Mouse (Mus musculus): ENCODE results near the gene F830045P16Rik. TPM values are rescaled to one million over a fixed set of nuclear protein-coding genes. Genes with fewer than 3 reads are reported as not detected.

The F830045P16Rik gene
- 1 to 10 TPM in 7 of 26 experiments, under 1 TPM in 14, not detected in 5; 0.25 to 2.4 (median 0.87) TPM for total RNA-seq (2018; cell fraction: chromatin; rRNA removed)
- 1 to 10 TPM in 12 of 26 experiments, under 1 TPM in 14; 0.43 to 2.0 (median 0.90) TPM for total RNA-seq (2018; cell fraction: cytosol; rRNA removed)
- total RNA-seq (2018; cell fraction: nucleus; rRNA removed) = 1 to 10 TPM in 14 of 26 experiments, under 1 TPM in 8, not detected in 4; 0.42 to 3.2 (median 1.1) TPM
- 0.26 to 1.1 TPM (median 0.55 TPM) in 3 replicates for polyA plus RNA-seq (2018)

DNA sequence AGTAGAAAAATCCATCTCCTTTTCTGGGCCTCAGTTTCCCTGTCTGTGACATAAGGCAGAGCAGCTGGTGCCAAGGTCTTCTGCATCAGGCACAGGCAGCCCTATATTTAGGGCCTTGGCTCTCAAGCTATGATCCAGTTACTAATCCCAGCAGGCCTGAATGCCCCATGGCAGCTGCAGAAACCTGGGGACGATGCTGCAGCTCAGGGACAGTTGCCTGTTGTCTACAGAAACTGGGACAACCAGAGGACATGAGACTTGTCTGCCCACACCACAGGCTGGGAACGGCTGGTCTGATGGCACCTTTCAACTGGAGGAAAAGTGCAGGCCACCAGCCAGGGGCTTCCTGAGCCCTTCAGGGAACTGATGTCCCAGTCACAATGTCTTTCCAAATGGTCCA is at the start of gene F830045P16Rik:
TSS of gene F830045P16Rik (minus strand) at position 226 of the 400 bp plus-strand sequence.
- Histone ChIP-seq H3K79me2 (ENCODE audit: inconsistent target) (no peaks in the 10 kb centered on the region), H3K27ac (no peak within 1 kb of the TSS), H3K36me3 (ENCODE audit: inconsistent target) (no peaks in the 10 kb centered on the region), H3K4me3 (ENCODE audit: inconsistent target) (no peak within 1 kb of the TSS)
- 100% methylated on average over 2 of the region's 2 CpGs for WGBS (ENCODE audit: missing documents)

- H3K4me3 ChIP-seq (ENCODE audit: inconsistent target) = no peak overlapping the region
- H3K27ac ChIP-seq = peak overlapping the region; percentile 88
- WGBS (ENCODE audit: missing documents) = 35% methylated on average over 9 of the region's 11 CpGs
- H3K79me2 ChIP-seq (ENCODE audit: inconsistent target) = peaks cover 9% of the 10 kb centered on the region; the same call in 1 of the 2 replicates
- no peaks in the 10 kb centered on the region for H3K36me3 ChIP-seq (ENCODE audit: inconsistent target)
Measured at GRCm38 (mm10) chr2:129585904-129586514, 49.6 kb upstream of the F830045P16Rik start.

GRCm38 (mm10) chr2:129584905-129585304 is 48.5 kb upstream of the F830045P16Rik start:
- no peaks in the 10 kb centered on the region; the same call in 1 of the 2 replicates for H3K79me2 ChIP-seq (ENCODE audit: inconsistent target)
- no peaks in the 10 kb centered on the region for H3K36me3 ChIP-seq (ENCODE audit: inconsistent target)
- H3K27ac ChIP-seq = no peak overlapping the region
- H3K4me3 ChIP-seq (ENCODE audit: inconsistent target) = no peak overlapping the region
- WGBS (ENCODE audit: missing documents) = 82% methylated on average over 1 of the region's 1 CpGs

- no peaks in the 10 kb centered on the region for H3K36me3 ChIP-seq (ENCODE audit: inconsistent target)
- 93% methylated on average over 4 of the region's 4 CpGs for WGBS (ENCODE audit: missing documents)
- H3K79me2 ChIP-seq (ENCODE audit: inconsistent target) = no peaks in the 10 kb centered on the region
- H3K27ac ChIP-seq = no peak overlapping the region
- no peak overlapping the region for H3K4me3 ChIP-seq (ENCODE audit: inconsistent target)
Measured at GRCm38 (mm10) chr2:129582261-129582660, 45.9 kb upstream of the F830045P16Rik start.

DNA sequence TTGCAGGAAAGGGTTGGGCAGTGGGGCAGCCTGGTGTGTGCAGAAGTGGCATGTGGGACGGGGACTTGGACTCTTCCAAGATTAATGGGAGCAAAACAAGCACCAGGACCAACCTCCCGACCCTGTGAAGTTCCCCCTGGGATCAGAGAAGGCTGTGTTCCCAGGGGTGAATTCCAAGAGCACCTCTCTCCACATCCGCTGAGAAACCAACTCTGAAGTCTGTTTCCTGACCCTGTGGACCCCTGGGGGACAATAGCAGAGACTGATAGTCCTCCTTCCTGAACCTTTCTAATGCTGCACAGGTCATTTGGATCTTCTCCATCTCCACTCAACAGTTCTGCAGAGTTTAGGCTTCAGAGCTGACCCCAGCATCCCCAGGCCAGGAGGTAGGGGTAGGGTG is 45.4 kb upstream of the F830045P16Rik start:
- Histone ChIP-seq H3K79me2 (ENCODE audit: inconsistent target) (no peaks in the 10 kb centered on the region), H3K4me3 (ENCODE audit: inconsistent target) (no peak overlapping the region)
- WGBS (ENCODE audit: missing documents) = 84% methylated on average over 3 of the region's 3 CpGs

GRCm38 (mm10) chr2:129580656-129581055 is 44.3 kb upstream of the F830045P16Rik start:
- H3K79me2 ChIP-seq (ENCODE audit: inconsistent target) = no peaks in the 10 kb centered on the region
- H3K27ac ChIP-seq = no peak overlapping the region
- no peaks in the 10 kb centered on the region for H3K36me3 ChIP-seq (ENCODE audit: inconsistent target)
- H3K4me3 ChIP-seq (ENCODE audit: inconsistent target) = no peak overlapping the region
- WGBS (ENCODE audit: missing documents) = 77% methylated on average over 4 of the region's 4 CpGs

More for the DNA sequence above, 45.4 kb upstream of the F830045P16Rik start:
- no peak overlapping the region for H3K27ac ChIP-seq
- no peaks in the 10 kb centered on the region for H3K36me3 ChIP-seq (ENCODE audit: inconsistent target)

DNA sequence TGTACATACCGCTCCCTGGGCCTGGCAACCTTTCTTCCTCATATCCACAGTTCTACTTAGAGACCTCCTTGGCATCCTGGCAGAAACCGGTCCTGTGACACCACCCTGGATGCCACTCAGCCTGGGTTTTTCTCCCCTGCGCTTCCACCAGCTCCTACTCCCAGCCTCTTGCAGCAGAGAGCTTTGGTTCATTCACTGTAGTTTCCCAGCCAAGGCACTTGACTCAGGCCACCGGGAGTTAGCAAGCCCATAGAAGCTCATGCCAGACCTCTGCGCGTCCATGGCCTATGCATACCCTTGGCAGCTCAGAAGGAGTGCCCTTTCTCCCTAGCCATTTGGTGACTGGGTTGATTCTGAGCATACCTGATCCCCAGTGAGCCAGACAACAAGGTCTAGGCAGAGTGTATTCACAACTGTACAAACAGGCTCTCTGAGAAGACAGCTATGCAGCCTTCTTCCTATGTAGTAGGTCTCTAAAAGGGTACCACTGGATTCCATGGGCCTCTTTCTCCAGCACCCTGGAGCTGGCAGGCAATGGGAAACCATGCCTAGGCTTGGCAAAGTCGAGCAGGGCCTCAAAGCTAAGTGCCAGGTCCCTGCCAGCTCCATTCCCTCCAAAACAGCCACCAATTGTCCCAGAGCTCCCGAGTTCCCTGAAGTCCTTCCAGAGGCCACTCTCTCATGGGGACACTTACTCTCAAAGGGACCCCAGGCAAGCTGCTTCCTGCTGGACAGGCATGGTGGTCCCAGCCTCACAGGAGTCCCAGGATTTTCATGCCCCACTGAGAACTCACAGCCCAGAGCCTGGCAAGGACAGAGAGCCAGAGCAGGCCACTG is 40.4 kb upstream of the F830045P16Rik start:
- WGBS (ENCODE audit: missing documents) = 98% methylated on average over 6 of the region's 8 CpGs

GRCm38 (mm10) chr2:129575113-129575512 is 38.7 kb upstream of the F830045P16Rik start:
- 77% methylated on average over 4 of the region's 4 CpGs for WGBS (ENCODE audit: missing documents)
- H3K79me2 ChIP-seq (ENCODE audit: inconsistent target) = no peaks in the 10 kb centered on the region
- no peak overlapping the region for H3K27ac ChIP-seq

More for the DNA sequence above, 40.4 kb upstream of the F830045P16Rik start:
- Histone ChIP-seq H3K79me2 (ENCODE audit: inconsistent target) (no peaks in the 10 kb centered on the region), H3K27ac (no peak overlapping the region), H3K36me3 (ENCODE audit: inconsistent target) (no peaks in the 10 kb centered on the region), H3K4me3 (ENCODE audit: inconsistent target) (no peak overlapping the region)

GRCm38 (mm10) chr2:129574395-129575046 is 38.1 kb upstream of the F830045P16Rik start:
- Histone ChIP-seq H3K79me2 (ENCODE audit: inconsistent target) (no peaks in the 10 kb centered on the region), H3K4me3 (ENCODE audit: inconsistent target) (no peak overlapping the region), H3K27ac (no peak overlapping the region), H3K36me3 (ENCODE audit: inconsistent target) (no peaks in the 10 kb centered on the region)
- 57% methylated on average over 23 of the region's 24 CpGs for WGBS (ENCODE audit: missing documents)

More at GRCm38 (mm10) chr2:129575113-129575512, 38.7 kb upstream of the F830045P16Rik start:
- H3K36me3 ChIP-seq (ENCODE audit: inconsistent target) = no peaks in the 10 kb centered on the region
- no peak overlapping the region for H3K4me3 ChIP-seq (ENCODE audit: inconsistent target)

GRCm38 (mm10) chr2:129573701-129574273 is 37.4 kb upstream of the F830045P16Rik start:
- 80% methylated on average over 3 of the region's 4 CpGs for WGBS (ENCODE audit: missing documents)
- Histone ChIP-seq H3K4me3 (ENCODE audit: inconsistent target) (no peak overlapping the region), H3K27ac (no peak overlapping the region), H3K79me2 (ENCODE audit: inconsistent target) (no peaks in the 10 kb centered on the region), H3K36me3 (ENCODE audit: inconsistent target) (no peaks in the 10 kb centered on the region)

- WGBS (ENCODE audit: missing documents) = 94% methylated on average over 5 of the region's 5 CpGs
Measured at GRCm38 (mm10) chr2:129569556-129569955, 33.2 kb upstream of the F830045P16Rik start.

GRCm38 (mm10) chr2:129569120-129569519 is 32.7 kb upstream of the F830045P16Rik start:
- H3K79me2 ChIP-seq (ENCODE audit: inconsistent target) = no peaks in the 10 kb centered on the region
- 96% methylated on average over 7 of the region's 7 CpGs for WGBS (ENCODE audit: missing documents)
- H3K4me3 ChIP-seq (ENCODE audit: inconsistent target) = no peak overlapping the region
- no peak overlapping the region for H3K27ac ChIP-seq
- H3K36me3 ChIP-seq (ENCODE audit: inconsistent target) = no peaks in the 10 kb centered on the region

More at GRCm38 (mm10) chr2:129569556-129569955, 33.2 kb upstream of the F830045P16Rik start:
- no peak overlapping the region for H3K4me3 ChIP-seq (ENCODE audit: inconsistent target)
- H3K79me2 ChIP-seq (ENCODE audit: inconsistent target) = no peaks in the 10 kb centered on the region
- no peak overlapping the region for H3K27ac ChIP-seq
- no peaks in the 10 kb centered on the region for H3K36me3 ChIP-seq (ENCODE audit: inconsistent target)

GRCm38 (mm10) chr2:129563944-129564709 is 27.7 kb upstream of the F830045P16Rik start:
- WGBS (ENCODE audit: missing documents) = 92% methylated on average over 5 of the region's 5 CpGs
- no peaks in the 10 kb centered on the region for H3K79me2 ChIP-seq (ENCODE audit: inconsistent target)

More at GRCm38 (mm10) chr2:129563944-129564709, 27.7 kb upstream of the F830045P16Rik start:
- Histone ChIP-seq H3K27ac (no peak overlapping the region), H3K4me3 (ENCODE audit: inconsistent target) (no peak overlapping the region), H3K36me3 (ENCODE audit: inconsistent target) (no peaks in the 10 kb centered on the region)

Measured in macrophage (primary cell).